Mouse (Mus musculus): ENCODE measurements around the gene Odf3l2. TPM values are rescaled to one million over a fixed set of nuclear protein-coding genes. Genes with fewer than 3 reads are reported as not detected.
A peak's percentile ranks its signal among the peaks of the same experiment; 100 is the strongest.

Odf3l2 gene
- total RNA-seq, 2 experiments from 2014 or later = not detected

- ATAC-seq (replicated peaks; ENCODE audit: poor library complexity, severe bottlenecking) = no peak
Observed at GRCm38 (mm10) chr10:79594111-79594510, 51.4 kb downstream of the Odf3l2 start.

- ATAC-seq (replicated peaks; ENCODE audit: poor library complexity, severe bottlenecking) = peak; percentile 82
Observed at GRCm38 (mm10) chr10:79590702-79591101, 54.8 kb downstream of the Odf3l2 start.

Other genes starting within 250 kb of the Odf3l2 start
- gene Vmn2r83, start 177.0 kb downstream of the Odf3l2 start, total RNA-seq (2014; fragmentation: Nextera tagmentation) = not detected in 2 replicates
- not detected in 2 replicates for gene Vmn2r83, start 177.0 kb downstream of the Odf3l2 start, total RNA-seq (2017)
- gene Plpp2, start 111.9 kb downstream of the Odf3l2 start, total RNA-seq (2014; fragmentation: Nextera tagmentation) = 13.9 and 14.8 TPM in 2 replicates
- gene Plpp2, start 111.9 kb downstream of the Odf3l2 start, total RNA-seq (2017) = 5.3 and 7.9 TPM in 2 replicates
- gene Mier2, start 90.5 kb downstream of the Odf3l2 start, total RNA-seq (2014; fragmentation: Nextera tagmentation) = 24.4 and 24.8 TPM in 2 replicates
- gene Mier2, start 90.5 kb downstream of the Odf3l2 start, total RNA-seq (2017) = 10.8 and 16.8 TPM in 2 replicates
- gene Theg, start 58.4 kb downstream of the Odf3l2 start, total RNA-seq (2014; fragmentation: Nextera tagmentation) = not detected in 2 replicates
- not detected in 2 replicates for gene Theg, start 58.4 kb downstream of the Odf3l2 start, total RNA-seq (2017)
- not detected in 2 replicates for gene C2cd4c, start 31.7 kb downstream of the Odf3l2 start, total RNA-seq (2014; fragmentation: Nextera tagmentation)
- not detected in 2 replicates for gene C2cd4c, start 31.7 kb downstream of the Odf3l2 start, total RNA-seq (2017)
- not detected in 2 replicates for gene Shc2, start 7.8 kb downstream of the Odf3l2 start, total RNA-seq (2014; fragmentation: Nextera tagmentation)
- not detected in 2 replicates for gene Shc2, start 7.8 kb downstream of the Odf3l2 start, total RNA-seq (2017)
- gene Madcam1, start 18.8 kb upstream of the Odf3l2 start, total RNA-seq (2014; fragmentation: Nextera tagmentation) = not detected in 2 replicates
- not detected in 2 replicates for gene Madcam1, start 18.8 kb upstream of the Odf3l2 start, total RNA-seq (2017)
- 7.4 and 9.7 TPM in 2 replicates for gene Tpgs1, start 23.6 kb upstream of the Odf3l2 start, total RNA-seq (2014; fragmentation: Nextera tagmentation)
- gene Tpgs1, start 23.6 kb upstream of the Odf3l2 start, total RNA-seq (2017) = 8.1 and 14.6 TPM in 2 replicates
- gene Cdc34, start 36.5 kb upstream of the Odf3l2 start, total RNA-seq (2014; fragmentation: Nextera tagmentation) = 110 and 115 TPM in 2 replicates
- gene Cdc34, start 36.5 kb upstream of the Odf3l2 start, total RNA-seq (2017) = 98.7 and 142 TPM in 2 replicates
- gene Gzmm, start 43.3 kb upstream of the Odf3l2 start, total RNA-seq (2014; fragmentation: Nextera tagmentation) = 2.2 TPM in 1 of 2 replicates, not detected in the other
- 0.34 TPM in 1 of 2 replicates, not detected in the other for gene Gzmm, start 43.3 kb upstream of the Odf3l2 start, total RNA-seq (2017)
- 253 and 319 TPM in 2 replicates for gene Bsg, start 58.8 kb upstream of the Odf3l2 start, total RNA-seq (2014; fragmentation: Nextera tagmentation)
- gene Bsg, start 58.8 kb upstream of the Odf3l2 start, total RNA-seq (2017) = 278 and 345 TPM in 2 replicates
- gene Hcn2, start 70.9 kb upstream of the Odf3l2 start, total RNA-seq (2014; fragmentation: Nextera tagmentation) = 0.28 TPM in 1 of 2 replicates, not detected in the other
- gene Hcn2, start 70.9 kb upstream of the Odf3l2 start, total RNA-seq (2017) = 0.39 TPM in 1 of 2 replicates, not detected in the other
- gene Polrmt, start 100.8 kb upstream of the Odf3l2 start, total RNA-seq (2014; fragmentation: Nextera tagmentation) = 28.6 and 56.2 TPM in 2 replicates
- 12.7 and 14.0 TPM in 2 replicates for gene Polrmt, start 100.8 kb upstream of the Odf3l2 start, total RNA-seq (2017)
- not detected in 2 replicates for gene Fgf22, start 109.3 kb upstream of the Odf3l2 start, total RNA-seq (2014; fragmentation: Nextera tagmentation)
- not detected in 2 replicates for gene Fgf22, start 109.3 kb upstream of the Odf3l2 start, total RNA-seq (2017)
- gene Rnf126, start 121.2 kb upstream of the Odf3l2 start, total RNA-seq (2014; fragmentation: Nextera tagmentation) = 32.1 and 64.5 TPM in 2 replicates
- gene Rnf126, start 121.2 kb upstream of the Odf3l2 start, total RNA-seq (2017) = 17.3 and 28.2 TPM in 2 replicates
- gene Fstl3, start 131.5 kb upstream of the Odf3l2 start, total RNA-seq (2014; fragmentation: Nextera tagmentation) = 4.6 TPM in 1 of 2 replicates, not detected in the other
- gene Fstl3, start 131.5 kb upstream of the Odf3l2 start, total RNA-seq (2017) = 0.62 and 1.4 TPM in 2 replicates
- 172 and 215 TPM in 2 replicates for gene Prss57, start 145.2 kb upstream of the Odf3l2 start, total RNA-seq (2014; fragmentation: Nextera tagmentation)
- 77.4 and 86.7 TPM in 2 replicates for gene Prss57, start 145.2 kb upstream of the Odf3l2 start, total RNA-seq (2017)
- 80.1 and 110 TPM in 2 replicates for gene Palm, start 147.8 kb upstream of the Odf3l2 start, total RNA-seq (2014; fragmentation: Nextera tagmentation)
- gene Palm, start 147.8 kb upstream of the Odf3l2 start, total RNA-seq (2017) = 35.6 and 48.6 TPM in 2 replicates
- 0.34 TPM in 1 of 2 replicates, not detected in the other for gene Misp, start 175.3 kb upstream of the Odf3l2 start, total RNA-seq (2014; fragmentation: Nextera tagmentation)
- gene Misp, start 175.3 kb upstream of the Odf3l2 start, total RNA-seq (2017) = 0.82 TPM in 1 of 2 replicates, not detected in the other
- gene Ptbp1, start 208.7 kb upstream of the Odf3l2 start, total RNA-seq (2014; fragmentation: Nextera tagmentation) = 497 and 526 TPM in 2 replicates
- 211 and 216 TPM in 2 replicates for gene Ptbp1, start 208.7 kb upstream of the Odf3l2 start, total RNA-seq (2017)
- 2,258 and 3,780 TPM in 2 replicates for gene Prtn3, start 228.7 kb upstream of the Odf3l2 start, total RNA-seq (2014; fragmentation: Nextera tagmentation)
- 1,097 and 1,536 TPM in 2 replicates for gene Prtn3, start 228.7 kb upstream of the Odf3l2 start, total RNA-seq (2017)
- 72.1 and 111 TPM in 2 replicates for gene Plppr3, start 228.9 kb upstream of the Odf3l2 start, total RNA-seq (2014; fragmentation: Nextera tagmentation)
- 91.6 and 112 TPM in 2 replicates for gene Plppr3, start 228.9 kb upstream of the Odf3l2 start, total RNA-seq (2017)
- gene Elane, start 240.5 kb upstream of the Odf3l2 start, total RNA-seq (2014; fragmentation: Nextera tagmentation) = 5,751 and 6,009 TPM in 2 replicates
- gene Elane, start 240.5 kb upstream of the Odf3l2 start, total RNA-seq (2017) = 2,814 and 3,772 TPM in 2 replicates
- gene Cfd, start 245.1 kb upstream of the Odf3l2 start, total RNA-seq (2014; fragmentation: Nextera tagmentation) = 1.6 and 4.5 TPM in 2 replicates
- not detected in 2 replicates for gene Cfd, start 245.1 kb upstream of the Odf3l2 start, total RNA-seq (2017)